Mouse (Mus musculus) forebrain, postnatal 0 days (tissue): ENCODE measurements around the gene Cdk5r1. TPM values are rescaled to one million over a fixed set of nuclear protein-coding genes. Genes with fewer than 3 reads are reported as not detected.
"Not testable (repeated sequence)": the region's sequence is repeated elsewhere in the genome, so short reads cannot be mapped to it uniquely, and the experiment has no call there.

ENCODE experiments used
- ATAC-seq: fragments of 200-750 bp; cut with Nextera tagmentation; 2 replicates; pipeline ENCODE4 v1.8.0; 2017; ENCODE audit warnings: mild to moderate bottlenecking, moderate library complexity
- DNase-seq: peaks from one replicate; pipeline ENCODE4 v3.0.0-alpha.2; 2015
- H3K27ac ChIP-seq: fragments of 300-500 bp; sonication (generic); 2 replicates; pipeline ENCODE4 v1.5.1; 2014; ENCODE audit warnings: low read depth, mild to moderate bottlenecking, antibody characterized with exemption, low read length, moderate library complexity, mixed read lengths
- H3K27me3 ChIP-seq: fragments of 300-500 bp; sonication (generic); 2 replicates; pipeline ENCODE4 v1.6.1; 2014; ENCODE audit warnings: mild to moderate bottlenecking, low read length, mixed read lengths; ENCODE audit not compliant: insufficient read depth
- H3K36me3 ChIP-seq: fragments of 300-500 bp; sonication (generic); 2 replicates; pipeline ENCODE4 v1.6.1; 2014; ENCODE audit warnings: mild to moderate bottlenecking, moderate library complexity; ENCODE audit not compliant: insufficient read depth
- H3K4me1 ChIP-seq: fragments of 300-500 bp; sonication (generic); 2 replicates; pipeline ENCODE4 v1.6.1; 2014; ENCODE audit warnings: antibody characterized with exemption; ENCODE audit not compliant: insufficient read depth
- H3K4me2 ChIP-seq: fragments of 300-500 bp; sonication (generic); 2 replicates; pipeline ENCODE4 v1.6.1; 2014; ENCODE audit warnings: low read depth, mild to moderate bottlenecking, moderate library complexity
- H3K4me3 ChIP-seq: fragments of 300-500 bp; sonication (generic); 2 replicates; pipeline ENCODE4 v1.5.1; 2014; ENCODE audit warnings: low read depth, low read length, mixed read lengths
- H3K9ac ChIP-seq: fragments of 300-500 bp; sonication (generic); 2 replicates; pipeline ENCODE4 v1.6.1; 2014; ENCODE audit warnings: mild to moderate bottlenecking
- H3K9me3 ChIP-seq: fragments of 300-500 bp; sonication (generic); 2 replicates; pipeline ENCODE4 v1.6.1; 2016; ENCODE audit warnings: low read length
- CTCF ChIP-seq: sonication (generic); IDR thresholded peaks from 2 replicates; pipeline ENCODE4 v1.5.1; 2016; ENCODE audit warnings: antibody characterized with exemption, control low read depth, low read depth
- WGBS: fragments of 180-500 bp; shearing (Covaris S2); extraction: QIAGEN DNeasy Blood & Tissue Kit; methylation state at CpG from one replicate; pipeline ENCODE4 v1.1.7; 2014; 5-methylcytosine and 5-hydroxymethylcytosine counted together
- polyA plus RNA-seq: library from polyadenylated mRNA; unstranded; fragments of >200 nt; fragmentation: Nextera tagmentation; extraction: Ambion mirVana; gene quantifications from 2 replicates; pipeline ENCODE4 v1.2.1, GENCODE M21; 2015
- total RNA-seq: library from RNA; depleted of rRNA; stranded (reverse); fragments of >200 nt; gene quantifications from 2 replicates; pipeline ENCODE4 v1.2.3, GENCODE M21; 2014

Cdk5r1 gene
- total and polyA plus RNA-seq, 2 experiments from 2014 or later, result 117 to 416 TPM

- TF ChIP-seq CTCF, result peak; percentile 24
- no peak for ATAC-seq
- Histone ChIP-seq H3K9ac (no peak overlapping the region), H3K9me3 (no peaks in the 10 kb centered on the region), H3K27ac (no peak overlapping the region), H3K27me3 (no peaks in the 10 kb centered on the region), H3K36me3 (peaks cover 40% of the 10 kb centered on the region), H3K4me3 (no peak overlapping the region), H3K4me1 (no peaks in the 10 kb centered on the region), H3K4me2 (no peak overlapping the region)
- DNase-seq, result no peak
- 96% methylated on average over 2 of the region's 2 CpGs for WGBS
These were observed 27.0 kb upstream of the Cdk5r1 start for GRCm38 (mm10) chr11:80449859-80450258.

GRCm38 (mm10) chr11:80452242-80452641 lies 24.6 kb upstream of the Cdk5r1 start:
- no peaks in the 10 kb centered on the region for H3K27me3 ChIP-seq
- no peaks in the 10 kb centered on the region for H3K4me1 ChIP-seq
- 91% methylated on average over 3 of the region's 3 CpGs for WGBS
- peaks cover 43% of the 10 kb centered on the region for H3K36me3 ChIP-seq
- DNase-seq (no peak), ATAC-seq (no peak)
- H3K9me3 ChIP-seq, result no peaks in the 10 kb centered on the region
- H3K4me2 ChIP-seq, result no peak overlapping the region
- H3K9ac ChIP-seq, result no peak overlapping the region
- TF ChIP-seq CTCF, result no peak
- H3K27ac ChIP-seq, result no peak overlapping the region
- no peak overlapping the region for H3K4me3 ChIP-seq

GRCm38 (mm10) chr11:80453198-80453597 lies 23.6 kb upstream of the Cdk5r1 start:
- Histone ChIP-seq H3K4me2 (no peak overlapping the region), H3K27ac (no peak overlapping the region), H3K4me1 (no peaks in the 10 kb centered on the region), H3K9me3 (no peaks in the 10 kb centered on the region), H3K9ac (no peak overlapping the region), H3K27me3 (no peaks in the 10 kb centered on the region), H3K36me3 (peaks cover 45% of the 10 kb centered on the region), H3K4me3 (no peak overlapping the region)
- ATAC-seq (no peak), DNase-seq (no peak)
- WGBS, result 100% methylated on average over 1 of the region's 1 CpGs
- no peak for TF ChIP-seq CTCF

- not testable (repeated sequence) for ATAC-seq, H3K27me3 ChIP-seq, H3K4me1 ChIP-seq, H3K9ac ChIP-seq, H3K4me2 ChIP-seq, DNase-seq, H3K9me3 ChIP-seq, H3K27ac ChIP-seq, H3K4me3 ChIP-seq
- peaks cover 70% of the 10 kb centered on the region for H3K36me3 ChIP-seq
- 93% methylated on average over 4 of the region's 4 CpGs for WGBS
These were observed 13.2 kb upstream of the Cdk5r1 start for GRCm38 (mm10) chr11:80463605-80464130.

- H3K9me3 ChIP-seq, result no peaks in the 10 kb centered on the region
- H3K36me3 ChIP-seq, result peaks cover 35% of the 10 kb centered on the region
- no peak overlapping the region for H3K9ac ChIP-seq
- 0 out of 2 replicates have a peak, but pooled peaks have one; percentile 21 for TF ChIP-seq CTCF
- ATAC-seq, result no peak
- no peak for DNase-seq
- H3K27me3 ChIP-seq, result no peaks in the 10 kb centered on the region
- no peak overlapping the region for H3K4me2 ChIP-seq
- H3K27ac ChIP-seq, result peak overlapping the region; percentile 82
- 66% methylated on average over 16 of the region's 16 CpGs for WGBS
- no peak overlapping the region for H3K4me3 ChIP-seq
- H3K4me1 ChIP-seq, result peaks cover 8% of the 10 kb centered on the region; the same call in 1 of the 2 replicates
These were observed 4.8 kb upstream of the Cdk5r1 start for GRCm38 (mm10) chr11:80471836-80472605.

- H3K4me1 ChIP-seq, result peaks cover 8% of the 10 kb centered on the region; the same call in 1 of the 2 replicates
- H3K36me3 ChIP-seq, result peaks cover 19% of the 10 kb centered on the region
- TF ChIP-seq CTCF, result peak; percentile 78
- no peak overlapping the region for H3K4me3 ChIP-seq
- peak; percentile 74 for DNase-seq
- H3K9ac ChIP-seq, result no peak overlapping the region
- no peaks in the 10 kb centered on the region for H3K9me3 ChIP-seq
- 0 out of 2 replicates have a peak, but pooled peaks have one; percentile 9 for ATAC-seq
- H3K27me3 ChIP-seq, result no peaks in the 10 kb centered on the region
- H3K4me2 ChIP-seq, result no peak overlapping the region
- peak overlapping the region; percentile 66 for H3K27ac ChIP-seq
- WGBS, result 30% methylated on average over 2 of the region's 2 CpGs
These were observed 2.6 kb upstream of the Cdk5r1 start for GRCm38 (mm10) chr11:80474175-80474691.

- WGBS, result 93% methylated on average over 11 of the region's 11 CpGs
- Histone ChIP-seq H3K9me3 (no peaks in the 10 kb centered on the region), H3K4me1 (peaks cover 8% of the 10 kb centered on the region; the same call in 1 of the 2 replicates), H3K27ac (0 out of 2 replicates have a peak overlapping the region, but pooled peaks have one; percentile 66), H3K27me3 (no peaks in the 10 kb centered on the region), H3K9ac (no peak overlapping the region), H3K4me2 (no peak overlapping the region), H3K4me3 (no peak overlapping the region), H3K36me3 (peaks cover 16% of the 10 kb centered on the region)
- no peak for TF ChIP-seq CTCF
- DNase-seq (no peak), ATAC-seq (no peak)
These were observed 2.0 kb upstream of the Cdk5r1 start for GRCm38 (mm10) chr11:80474846-80475245.
